Mouse (Mus musculus) myocyte (in vitro differentiated cells): Measurements from ENCODE around the gene Tubb4a. TPM values are rescaled to one million over a fixed set of nuclear protein-coding genes. Genes with fewer than 3 reads are reported as not detected.
A peak's percentile ranks its signal among the peaks of the same experiment; 100 is the strongest.

Experiments
- H3K27me3 ChIP-seq: one replicate; pipeline ENCODE4 v1.6.1; 2011; ENCODE audit not compliant: control insufficient read depth, insufficient read depth, insufficient read length
- H3K36me3 ChIP-seq: one replicate; pipeline ENCODE4 v1.6.1; 2011; ENCODE audit not compliant: control insufficient read depth, insufficient read depth
- H3K4me2 ChIP-seq: one replicate; pipeline ENCODE4 v1.6.1; 2011; ENCODE audit warnings: low read depth, control low read depth
- H3K4me3 ChIP-seq: one replicate; pipeline ENCODE4 v1.5.1; 2011; ENCODE audit warnings: mild to moderate bottlenecking, control low read depth, moderate library complexity
- H3K79me2 ChIP-seq: one replicate; pipeline ENCODE4 v1.6.1; 2011; ENCODE audit not compliant: control insufficient read depth, insufficient read depth
- H3ac ChIP-seq: one replicate; pipeline ENCODE4 v1.6.1; 2011; ENCODE audit not compliant: control insufficient read depth, insufficient read length
- CEBPB ChIP-seq: IDR thresholded peaks from 2 replicates; pipeline ENCODE4 v1.6.1; 2011; ENCODE audit warnings: mild to moderate bottlenecking, moderate library complexity; ENCODE audit not compliant: poor library complexity, insufficient read depth, severe bottlenecking
- E2F4 ChIP-seq: IDR thresholded peaks from one replicate; pipeline ENCODE4 v1.6.1; 2011; ENCODE audit warnings: mild to moderate bottlenecking, control low read depth, moderate library complexity; ENCODE audit not compliant: insufficient read depth
- MAX ChIP-seq: IDR thresholded peaks from one replicate; pipeline ENCODE4 v1.6.1; 2011; ENCODE audit warnings: low read depth, mild to moderate bottlenecking, control low read depth
- MYOD1 ChIP-seq, 3 experiments: IDR thresholded peaks; one replicate each; pipeline ENCODE4 v1.6.1; 2011; ENCODE audit warnings: control low read depth in 2 of 3, low read depth in 2 of 3, mild to moderate bottlenecking in 2 of 3, moderate library complexity in 1 of 3; ENCODE audit not compliant: insufficient read length in 2 of 3, control insufficient read depth in 1 of 3
- MYOG ChIP-seq, 3 experiments: IDR thresholded peaks; one replicate each; pipeline ENCODE4 v1.6.1; 2011; ENCODE audit warnings: control low read depth in 2 of 3, low read depth in 2 of 3, mild to moderate bottlenecking in 2 of 3; ENCODE audit not compliant: insufficient read length in 2 of 3, control insufficient read depth in 1 of 3, insufficient read depth in 1 of 3
- POLR2A ChIP-seq: IDR thresholded peaks from one replicate; pipeline ENCODE4 v1.6.1; 2011; ENCODE audit warnings: low read depth, mild to moderate bottlenecking, control low read depth, moderate library complexity; ENCODE audit not compliant: insufficient read length
- POLR2AphosphoS2 ChIP-seq: IDR thresholded peaks from one replicate; pipeline ENCODE4 v1.6.1; 2011; ENCODE audit warnings: low read depth, control low read depth; ENCODE audit not compliant: insufficient read length
- REST ChIP-seq: IDR thresholded peaks from one replicate; pipeline ENCODE4 v1.6.1; 2011; ENCODE audit warnings: mild to moderate bottlenecking, control low read depth, moderate library complexity; ENCODE audit not compliant: insufficient read depth, insufficient read length
- SRF ChIP-seq: IDR thresholded peaks from one replicate; pipeline ENCODE4 v1.6.1; 2011; ENCODE audit warnings: low read depth; ENCODE audit not compliant: control insufficient read depth, insufficient read length
- TCF12 ChIP-seq: IDR thresholded peaks from one replicate; pipeline ENCODE4 v1.6.1; 2011; ENCODE audit warnings: mild to moderate bottlenecking, control low read depth; ENCODE audit not compliant: poor library complexity, insufficient read depth, severe bottlenecking
- TCF3 ChIP-seq: IDR thresholded peaks from one replicate; pipeline ENCODE4 v1.6.1; 2011; ENCODE audit warnings: low read depth, control low read depth; ENCODE audit not compliant: insufficient read length
- USF1 ChIP-seq: IDR thresholded peaks from one replicate; pipeline ENCODE4 v1.6.1; 2011; ENCODE audit warnings: low read depth, mild to moderate bottlenecking, control low read depth, moderate library complexity
- polyA plus RNA-seq: library from polyadenylated mRNA; unstranded; fragments of >200 nt; fragmentation: generic; extraction: Trizol; gene quantifications from one replicate; pipeline ENCODE4 v1.2.1, GENCODE M21; 2012; ENCODE audit warnings: missing spikeins

Gene Tubb4a
- polyA plus RNA-seq, 1 experiment: 0.14 TPM

DNA sequence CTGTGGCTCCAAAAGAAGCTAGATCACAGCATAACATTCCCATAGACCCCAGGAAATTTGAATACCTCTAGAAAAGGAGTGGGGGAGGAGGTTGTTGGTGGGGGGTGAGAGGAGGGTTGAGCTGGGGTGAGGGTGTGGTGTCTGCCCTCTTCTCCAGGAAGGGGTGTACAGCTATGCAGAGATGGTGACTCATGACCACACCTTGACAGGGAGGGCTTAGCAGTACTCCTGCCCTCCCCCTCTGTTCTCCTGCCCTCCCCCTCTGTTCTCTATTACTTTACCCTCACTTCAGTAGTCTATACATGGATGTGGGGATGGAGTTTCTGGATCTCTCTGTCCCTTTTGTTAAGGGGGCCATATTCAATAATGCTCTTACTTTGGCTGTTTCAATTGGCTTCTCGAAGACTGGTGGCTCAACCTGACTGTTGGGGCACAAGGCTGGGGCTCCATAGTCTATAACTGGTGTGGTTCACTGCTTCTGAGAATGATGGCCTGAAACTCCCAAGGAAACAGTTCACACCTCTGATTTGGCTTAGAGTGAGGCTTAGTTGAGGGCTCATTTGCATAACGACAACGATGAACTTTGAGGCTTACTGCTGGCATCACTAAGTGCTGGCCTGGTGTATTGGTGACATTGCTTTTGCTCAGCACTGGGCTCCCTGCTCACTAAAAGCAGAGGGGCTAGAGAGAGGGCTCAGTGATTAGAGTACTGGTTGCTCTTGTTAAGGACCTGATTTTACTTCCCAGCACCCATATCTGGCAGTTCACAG lies 38.5 kb upstream of the Tubb4a start:
- H3K27me3 ChIP-seq: no peaks in the 10 kb centered on the region
- no peak overlapping the region for H3K4me2 ChIP-seq
- no peaks in the 10 kb centered on the region for H3K79me2 ChIP-seq
- TF ChIP-seq TCF12 (no peak), MYOD1 (IDR thresholded peaks at IDR 0.05; ENCODE audit: control insufficient read depth in 1 of 3, insufficient read length in 2 of 3, low read depth in 2 of 3) (peak in 1 of 3 experiments; percentile 4)
- no peak overlapping the region for H3K4me3 ChIP-seq
- H3ac ChIP-seq: no peak overlapping the region
- H3K36me3 ChIP-seq: no peaks in the 10 kb centered on the region

DNA sequence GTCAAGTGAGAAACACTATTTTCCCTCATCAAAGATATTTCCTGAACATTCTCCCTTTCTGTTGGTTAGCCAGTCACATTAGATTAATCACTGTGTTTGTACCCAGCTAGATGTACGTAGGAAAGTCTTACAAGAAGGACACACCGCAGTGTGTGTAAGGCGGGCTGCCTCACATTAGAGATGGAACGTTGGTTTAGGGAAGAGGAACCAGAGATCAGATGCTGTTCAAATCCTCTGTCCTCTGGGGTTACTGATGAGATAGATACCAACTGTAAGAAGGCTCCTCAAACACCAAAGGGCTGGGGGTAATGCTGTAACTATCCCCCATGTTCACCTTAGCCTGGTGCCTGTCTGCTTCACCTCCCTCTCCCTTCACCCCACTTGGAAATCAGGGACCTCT lies 37.2 kb upstream of the Tubb4a start:
- H3K79me2 ChIP-seq: no peaks in the 10 kb centered on the region
- H3K27me3 ChIP-seq: no peaks in the 10 kb centered on the region
- H3K4me3 ChIP-seq: no peak overlapping the region
- no peaks in the 10 kb centered on the region for H3K36me3 ChIP-seq
- no peak overlapping the region for H3ac ChIP-seq
- TF ChIP-seq MYOG (IDR thresholded peaks at IDR 0.05; ENCODE audit: control insufficient read depth in 1 of 3, insufficient read depth in 1 of 3, insufficient read length in 2 of 3, low read depth in 2 of 3) (no peak), TCF12 (no peak), POLR2A (no peak), USF1 (no peak), CEBPB (no peak), REST (no peak), POLR2AphosphoS2 (no peak), TCF3 (no peak), SRF (no peak), E2F4 (no peak), MAX (no peak), MYOD1 (IDR thresholded peaks at IDR 0.05; ENCODE audit: control insufficient read depth in 1 of 3, insufficient read length in 2 of 3, low read depth in 2 of 3) (no peak)
- H3K4me2 ChIP-seq: no peak overlapping the region

DNA sequence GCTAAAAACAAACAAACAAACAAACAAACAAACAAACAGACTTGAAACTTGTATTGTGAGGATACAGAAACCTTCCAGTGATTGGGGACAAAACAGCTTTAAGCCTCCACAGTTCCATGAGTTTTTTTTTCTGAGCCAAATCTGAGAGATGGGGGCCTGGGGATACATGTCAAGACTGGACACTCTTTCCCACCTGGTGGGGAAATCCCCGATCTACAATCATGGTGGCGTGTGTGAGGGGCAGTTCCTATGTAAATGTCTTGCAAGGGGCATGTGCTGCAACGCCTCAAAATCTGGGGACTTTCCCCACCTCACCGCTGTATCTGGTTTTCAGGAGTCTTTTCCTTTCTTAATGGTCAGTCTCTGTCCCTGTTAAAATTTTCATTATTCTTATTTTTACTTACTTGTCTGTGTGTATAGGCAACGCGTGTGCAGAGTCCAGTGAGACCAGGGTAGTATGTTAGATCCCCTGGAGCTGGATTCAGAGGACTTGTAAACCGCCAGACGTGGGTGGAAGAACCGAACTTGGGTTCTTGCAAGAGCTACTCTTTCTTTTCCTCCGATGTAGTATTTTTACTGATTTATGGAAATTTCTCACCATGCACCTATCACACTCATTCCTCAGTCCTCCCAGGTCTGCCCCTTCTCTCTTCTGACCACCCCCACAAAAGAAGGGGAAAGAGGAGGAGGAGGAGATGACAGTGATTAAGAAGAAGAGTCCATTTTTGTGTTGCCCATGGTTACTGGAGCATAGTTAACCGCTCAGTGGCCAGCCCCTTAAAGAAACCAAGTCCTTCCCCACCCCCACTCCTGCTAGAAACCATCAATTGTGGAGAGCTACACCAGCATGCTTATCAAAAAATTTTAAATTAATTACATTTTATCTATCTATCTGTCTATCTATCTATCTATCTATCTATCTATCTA lies 35.9 kb upstream of the Tubb4a start:
- no peaks in the 10 kb centered on the region for H3K27me3 ChIP-seq
- no peak overlapping the region for H3K4me3 ChIP-seq
- H3K4me2 ChIP-seq: no peak overlapping the region
- H3K79me2 ChIP-seq: no peaks in the 10 kb centered on the region
- no peak for TF ChIP-seq USF1
- TF ChIP-seq MAX: no peak
- no peak for TF ChIP-seq MYOG (IDR thresholded peaks at IDR 0.05; ENCODE audit: control insufficient read depth in 1 of 3, insufficient read depth in 1 of 3, insufficient read length in 2 of 3, low read depth in 2 of 3)
- no peak for TF ChIP-seq CEBPB
- TF ChIP-seq TCF3: no peak
- TF ChIP-seq POLR2A: no peak
- H3ac ChIP-seq: no peak overlapping the region
- H3K36me3 ChIP-seq: no peaks in the 10 kb centered on the region

DNA sequence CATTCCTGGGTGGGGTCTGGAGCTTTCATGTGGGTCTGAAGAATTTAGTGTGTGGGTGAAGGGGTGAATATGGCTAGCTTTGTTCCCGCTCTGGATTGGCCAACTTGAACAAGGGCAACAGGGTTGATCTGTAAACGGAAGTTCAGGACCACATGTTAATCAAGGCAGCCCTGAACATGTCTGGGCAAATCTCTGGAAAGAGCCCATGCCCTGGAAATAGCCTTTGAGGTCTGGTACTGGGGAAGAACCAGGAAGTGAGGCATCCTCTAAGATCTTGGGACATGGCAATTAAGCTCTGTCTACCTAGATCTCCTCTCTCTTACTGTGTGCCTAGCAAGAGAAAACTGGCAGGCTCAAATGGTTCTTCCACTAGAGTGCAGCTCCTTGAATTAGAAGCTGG lies 34.3 kb upstream of the Tubb4a start:
- H3K27me3 ChIP-seq: no peaks in the 10 kb centered on the region
- H3ac ChIP-seq: no peak overlapping the region
- H3K4me2 ChIP-seq: no peak overlapping the region
- H3K4me3 ChIP-seq: no peak overlapping the region
- H3K79me2 ChIP-seq: no peaks in the 10 kb centered on the region
- no peaks in the 10 kb centered on the region for H3K36me3 ChIP-seq
- TF ChIP-seq POLR2A: no peak
- no peak for TF ChIP-seq SRF
- TF ChIP-seq MAX: no peak
- TF ChIP-seq TCF12: no peak
- TF ChIP-seq REST: no peak
- no peak for TF ChIP-seq CEBPB
- TF ChIP-seq E2F4: no peak
- no peak for TF ChIP-seq POLR2AphosphoS2
- TF ChIP-seq MYOG (IDR thresholded peaks at IDR 0.05; ENCODE audit: control insufficient read depth in 1 of 3, insufficient read depth in 1 of 3, insufficient read length in 2 of 3, low read depth in 2 of 3): no peak
- no peak for TF ChIP-seq USF1
- no peak for TF ChIP-seq TCF3
- TF ChIP-seq MYOD1 (IDR thresholded peaks at IDR 0.05; ENCODE audit: control insufficient read depth in 1 of 3, insufficient read length in 2 of 3, low read depth in 2 of 3): no peak

DNA sequence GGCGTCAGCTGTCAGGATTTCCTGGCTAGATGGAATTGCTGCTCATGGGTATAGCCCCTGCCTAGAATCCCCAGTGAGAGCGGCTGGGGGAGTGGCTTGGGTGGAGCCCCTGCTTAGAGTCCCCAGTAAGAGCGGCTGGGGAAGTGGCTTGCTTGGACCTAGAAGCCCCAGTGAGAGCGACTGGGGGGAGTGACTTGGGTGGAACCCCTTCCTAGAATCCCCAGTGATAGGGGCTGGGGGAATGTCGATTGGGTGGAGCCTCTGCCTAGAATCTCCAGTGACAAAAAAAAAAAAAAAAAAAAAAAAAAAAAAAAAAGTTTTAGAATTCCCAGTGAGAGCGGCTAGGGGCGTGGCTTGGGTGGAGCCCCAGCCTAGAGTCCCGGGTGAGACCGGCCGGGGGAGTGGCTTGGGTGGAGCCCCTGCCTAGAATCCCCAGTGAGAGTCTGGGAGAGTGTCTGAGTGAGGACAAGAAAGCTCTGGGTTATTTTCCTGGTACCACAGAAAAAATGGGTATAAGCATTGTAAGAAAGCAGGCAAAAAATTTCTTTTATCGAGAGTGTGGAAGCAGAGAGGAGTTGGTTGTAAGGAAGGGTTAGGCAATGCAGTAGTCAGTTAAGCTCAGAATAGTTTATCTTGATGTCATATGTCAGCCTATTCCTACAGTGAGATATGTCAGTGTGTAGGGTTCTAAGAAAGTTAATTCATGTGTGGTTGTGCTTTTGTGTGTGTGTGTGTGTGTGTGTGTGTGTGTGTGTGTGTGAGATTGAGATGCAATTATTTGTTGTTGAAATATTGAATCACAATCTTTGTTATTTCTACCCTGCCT lies 31.2 kb upstream of the Tubb4a start:
- H3K79me2 ChIP-seq: no peaks in the 10 kb centered on the region
- no peaks in the 10 kb centered on the region for H3K36me3 ChIP-seq
- no peak overlapping the region for H3ac ChIP-seq
- H3K4me2 ChIP-seq: peak overlapping the region; percentile 57
- TF ChIP-seq E2F4: no peak
- no peak for TF ChIP-seq MYOG (IDR thresholded peaks at IDR 0.05; ENCODE audit: control insufficient read depth in 1 of 3, insufficient read depth in 1 of 3, insufficient read length in 2 of 3, low read depth in 2 of 3)
- TF ChIP-seq SRF: no peak
- TF ChIP-seq MYOD1 (IDR thresholded peaks at IDR 0.05; ENCODE audit: control insufficient read depth in 1 of 3, insufficient read length in 2 of 3, low read depth in 2 of 3): no peak
- TF ChIP-seq TCF12: no peak
- TF ChIP-seq MAX: no peak
- TF ChIP-seq TCF3: no peak
- TF ChIP-seq REST: no peak
- TF ChIP-seq POLR2AphosphoS2: no peak
- TF ChIP-seq CEBPB: no peak
- TF ChIP-seq POLR2A: no peak
- TF ChIP-seq USF1: no peak
- H3K27me3 ChIP-seq: no peaks in the 10 kb centered on the region
- H3K4me3 ChIP-seq: no peak overlapping the region
